Mouse (Mus musculus): Measurements from ENCODE around the gene Rnf224. TPM values are rescaled to one million over a fixed set of nuclear protein-coding genes. Genes with fewer than 3 reads are reported as not detected.
"Not testable (repeated sequence)": the region's sequence is repeated elsewhere in the genome, so short reads cannot be mapped to it uniquely, and the experiment has no call there.

Gene Rnf224
- not detected for total RNA-seq (2022)

GRCm38 (mm10) chr2:25236614-25237013 lies at the start of gene Rnf224:
Gene Rnf224, minus strand, starts transcription at chr2:25236787.
- DNase-seq (ENCODE audit: low spot score): no peak

- DNase-seq (ENCODE audit: low spot score): no peak
Observed at GRCm38 (mm10) chr2:25286314-25286713, 49.7 kb upstream of the Rnf224 start.

- no peak for DNase-seq (ENCODE audit: low spot score)
Observed at GRCm38 (mm10) chr2:25285551-25285950, 49.0 kb upstream of the Rnf224 start.

- peak; percentile 79 for DNase-seq (ENCODE audit: low spot score)
Observed at GRCm38 (mm10) chr2:25278928-25279882, 42.6 kb upstream of the Rnf224 start.

GRCm38 (mm10) chr2:25273010-25273409 lies 36.4 kb upstream of the Rnf224 start:
- no peak for DNase-seq (ENCODE audit: low spot score)

GRCm38 (mm10) chr2:25272515-25272914 lies 35.9 kb upstream of the Rnf224 start:
- DNase-seq (ENCODE audit: low spot score): no peak

- peak; percentile 96 for DNase-seq (ENCODE audit: low spot score)
Observed at GRCm38 (mm10) chr2:25271827-25272511, 35.4 kb upstream of the Rnf224 start, which contains the start of the genes Ssna1 and Anapc2. Gene Ssna1, minus strand, starts transcription at chr2:25272438. Gene Anapc2, plus strand, starts transcription at chr2:25272478.

- DNase-seq (ENCODE audit: low spot score): no peak
Observed at GRCm38 (mm10) chr2:25267746-25268309, 31.2 kb upstream of the Rnf224 start.

GRCm38 (mm10) chr2:25267241-25267640 lies 30.7 kb upstream of the Rnf224 start:
- DNase-seq (ENCODE audit: low spot score): no peak

GRCm38 (mm10) chr2:25266720-25267119 lies 30.1 kb upstream of the Rnf224 start:
- no peak for DNase-seq (ENCODE audit: low spot score)

- no peak for DNase-seq (ENCODE audit: low spot score)
Observed at GRCm38 (mm10) chr2:25265897-25266656, 29.5 kb upstream of the Rnf224 start.

- no peak for DNase-seq (ENCODE audit: low spot score)
Observed at GRCm38 (mm10) chr2:25264851-25265250, 28.3 kb upstream of the Rnf224 start.

- DNase-seq (ENCODE audit: low spot score): no peak
Observed at GRCm38 (mm10) chr2:25264286-25264660, 27.7 kb upstream of the Rnf224 start.

GRCm38 (mm10) chr2:25263623-25264285 lies 27.2 kb upstream of the Rnf224 start:
- DNase-seq (ENCODE audit: low spot score): no peak

GRCm38 (mm10) chr2:25262795-25263622 lies 26.4 kb upstream of the Rnf224 start:
- no peak for DNase-seq (ENCODE audit: low spot score)

- DNase-seq (ENCODE audit: low spot score): peak; percentile 97
Observed at GRCm38 (mm10) chr2:25262291-25262767, 25.7 kb upstream of the Rnf224 start, which contains the start of gene Tprn. Gene Tprn, plus strand, starts transcription at chr2:25262618.

- no peak for DNase-seq (ENCODE audit: low spot score)
Observed at GRCm38 (mm10) chr2:25261870-25262269, 25.3 kb upstream of the Rnf224 start.

GRCm38 (mm10) chr2:25258887-25259286 lies 22.3 kb upstream of the Rnf224 start:
- DNase-seq (ENCODE audit: low spot score): no peak

- DNase-seq (ENCODE audit: low spot score): not testable (repeated sequence)
Observed at GRCm38 (mm10) chr2:25257250-25257649, 20.7 kb upstream of the Rnf224 start.

Data from heart, adult 8-10 months (tissue).